Mouse (Mus musculus) layer of hippocampus, adult 8-10 months (tissue): ENCODE measurements around the gene Ing2. TPM values are rescaled to one million over a fixed set of nuclear protein-coding genes. Genes with fewer than 3 reads are reported as not detected.

Source experiments
- DNase-seq, 2 experiments: peaks; one replicate each; pipeline ENCODE4 v3.0.0; 2022; ENCODE audit warnings: low spot score in 2 of 2
- total RNA-seq, 4 experiments: library from RNA; stranded (reverse); gene quantifications; 2 replicates each; pipeline ENCODE4 v1.2.4; 2022

The Ing2 gene
- 10 to 100 TPM; 31.9 to 36.6 (median 35.7) TPM for total RNA-seq

DNA sequence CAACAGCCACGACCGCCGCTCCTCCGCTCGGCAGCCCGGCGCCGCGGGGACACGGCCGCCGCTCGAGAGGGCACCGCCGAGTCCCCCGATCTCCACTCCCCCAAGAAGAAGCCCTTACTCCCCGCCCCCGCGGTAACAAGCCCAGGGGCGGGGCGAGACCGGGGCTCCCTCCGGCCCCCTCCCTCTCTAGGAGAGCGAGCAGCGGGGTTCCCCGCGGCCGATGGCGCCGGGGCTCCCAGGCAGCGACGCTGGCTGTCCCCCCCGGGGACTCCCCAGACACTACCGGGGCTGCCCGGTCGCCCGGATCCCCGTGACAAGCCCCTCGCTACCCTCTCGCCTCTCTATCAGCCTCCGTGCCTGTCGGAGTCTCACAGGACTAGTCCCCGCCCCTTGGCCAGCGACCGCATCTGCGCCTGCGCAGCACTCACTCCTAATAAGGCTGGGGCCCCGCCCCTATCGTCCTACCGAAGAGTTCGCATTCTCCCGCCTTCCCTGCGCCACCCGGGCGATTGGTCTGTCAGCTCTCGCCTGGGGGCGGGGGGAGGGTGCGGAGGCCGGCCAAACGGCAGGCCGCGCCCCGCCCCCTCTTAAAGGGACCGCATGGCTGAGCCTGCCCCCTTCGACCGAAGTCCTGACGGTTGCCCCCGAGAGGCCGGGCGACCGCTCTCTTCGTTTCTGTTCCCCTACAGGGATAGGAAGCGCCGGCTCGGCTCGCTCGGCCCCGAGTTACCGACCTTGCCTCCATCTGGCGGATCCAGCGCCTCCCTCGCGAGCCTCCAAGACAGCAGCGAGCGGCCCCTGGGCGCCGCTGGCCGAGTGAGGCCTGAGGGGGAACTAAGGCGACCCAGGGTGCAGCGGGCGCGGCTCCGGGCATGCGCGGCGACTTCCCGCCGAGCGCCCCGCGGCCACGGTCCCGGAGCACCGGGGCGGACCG lies at the start of gene Ing2:
Gene Ing2, minus strand, starts transcription at position 780 of the 934 bp plus-strand sequence.
- DNase-seq, result peak; percentile 100

DNA sequence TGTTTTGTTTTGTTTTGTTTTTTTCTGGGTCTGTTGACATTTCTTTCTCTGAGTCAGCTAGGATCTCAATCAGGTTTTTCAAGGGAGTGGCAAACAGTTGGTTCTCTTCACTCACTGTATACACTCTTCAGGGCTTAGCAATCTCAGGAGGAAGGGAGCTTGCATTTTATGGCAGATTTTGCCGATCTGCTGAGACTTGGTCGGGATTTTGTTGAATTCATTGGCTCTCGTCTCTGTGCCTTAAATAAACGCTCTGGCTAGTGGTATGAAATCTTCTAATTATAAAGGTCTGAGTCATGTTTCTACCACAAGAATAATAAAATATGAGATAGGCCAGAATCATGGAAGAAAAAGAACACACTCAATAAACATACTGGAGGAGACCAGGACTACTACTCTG lies 46.3 kb upstream of the Ing2 start:
- no peak for DNase-seq

GRCm38 (mm10) chr8:47718641-47719040 lies 43.3 kb upstream of the Ing2 start:
- no peak for DNase-seq

- DNase-seq, result peak; percentile 87 to 93
Observed at GRCm38 (mm10) chr8:47713761-47714745, 38.7 kb upstream of the Ing2 start, which contains the start of gene Cdkn2aip. TSS of gene Cdkn2aip (minus strand) at chr8:47713932.

- DNase-seq, result no peak
Observed at GRCm38 (mm10) chr8:47713171-47713663, 37.9 kb upstream of the Ing2 start.

GRCm38 (mm10) chr8:47708106-47708505 lies 32.8 kb upstream of the Ing2 start:
- DNase-seq, result no peak

GRCm38 (mm10) chr8:47706746-47707145 lies 31.4 kb upstream of the Ing2 start:
- no peak for DNase-seq

GRCm38 (mm10) chr8:47702333-47702732 lies 27.0 kb upstream of the Ing2 start:
- no peak for DNase-seq

DNA sequence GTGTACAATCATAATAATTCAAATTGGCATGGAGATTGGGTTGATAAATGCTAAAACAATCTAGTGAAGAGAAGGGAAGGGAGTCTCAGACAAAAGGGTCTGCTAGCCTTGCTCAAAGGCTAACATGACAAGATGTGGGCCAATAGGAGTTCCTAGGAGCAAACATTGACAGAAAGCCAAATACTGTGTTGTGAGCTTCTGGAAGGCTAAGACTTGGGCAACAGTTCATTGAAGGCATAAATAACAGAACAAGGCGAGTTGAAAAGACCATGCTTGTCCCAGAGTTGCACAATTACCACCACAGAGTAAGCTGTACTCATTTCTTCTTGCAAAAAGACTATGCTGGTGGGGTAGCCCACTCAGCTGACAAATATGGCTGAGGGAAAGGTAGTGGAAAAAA lies 22.3 kb upstream of the Ing2 start:
- no peak for DNase-seq

- DNase-seq, result peak in 1 of 2 experiments; percentile 32
Observed at GRCm38 (mm10) chr8:47695431-47696105, 20.2 kb upstream of the Ing2 start.

DNA sequence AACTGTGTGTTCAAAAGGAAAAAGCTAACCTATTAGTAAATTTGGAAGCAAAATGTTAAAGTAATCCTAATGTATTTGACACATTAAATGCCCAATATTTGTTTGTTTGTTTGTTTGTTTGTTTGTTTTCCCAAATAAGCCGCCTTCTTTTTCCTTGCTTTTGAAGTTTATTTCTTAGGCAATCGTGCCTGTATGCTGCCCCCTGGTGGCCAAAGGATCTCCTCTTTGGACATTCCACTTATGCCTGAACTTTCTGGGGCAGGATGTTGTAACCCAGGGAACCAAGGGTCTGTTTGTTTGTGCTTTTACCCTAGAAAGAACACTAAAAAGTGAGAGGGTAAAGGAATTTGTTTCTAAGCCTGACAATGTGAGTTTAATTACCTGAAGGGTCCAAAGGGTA lies 17.8 kb upstream of the Ing2 start:
- DNase-seq, result peak in 1 of 2 experiments; percentile 78

DNA sequence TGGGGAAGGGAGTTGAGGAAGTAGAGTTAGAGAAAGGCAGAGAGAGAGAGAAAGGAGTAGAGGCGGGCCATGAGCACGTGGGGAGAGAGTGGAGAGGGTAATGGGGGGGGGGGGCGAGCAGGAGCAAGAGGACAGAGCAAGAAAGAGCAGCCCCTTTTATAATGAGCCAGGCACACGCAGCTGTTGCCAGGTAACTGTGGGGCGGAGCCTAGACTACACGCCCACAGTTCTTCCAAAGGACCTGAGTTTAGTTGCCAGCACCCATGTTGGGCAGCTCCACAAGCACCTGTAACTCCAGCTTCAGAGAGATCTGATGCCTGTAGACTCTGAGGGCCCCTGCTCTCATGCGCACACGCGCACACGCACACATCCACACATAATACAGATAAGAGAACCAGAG lies 16.5 kb upstream of the Ing2 start:
- no peak for DNase-seq

GRCm38 (mm10) chr8:47691303-47691702 lies 15.9 kb upstream of the Ing2 start:
- no peak for DNase-seq

DNA sequence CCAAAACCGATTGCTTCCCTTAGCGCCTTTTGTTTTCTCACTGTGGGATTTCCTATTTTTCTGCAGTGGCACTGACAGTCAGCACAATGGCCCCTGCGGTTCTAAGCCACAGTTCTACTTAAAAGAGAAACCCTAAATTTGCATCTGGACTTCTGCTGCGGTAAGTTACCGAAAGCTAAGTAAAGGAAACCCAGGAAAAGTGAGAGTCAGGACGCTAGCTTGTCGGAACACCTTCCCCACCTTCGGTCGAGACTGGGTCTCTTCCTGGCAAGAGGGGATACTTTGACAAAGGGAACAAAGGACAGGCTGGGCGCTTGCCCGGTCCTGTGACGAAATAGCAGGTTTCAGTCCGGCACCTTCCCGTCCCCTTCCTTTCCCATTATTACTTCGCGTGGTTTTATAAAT lies 15.3 kb upstream of the Ing2 start:
- no peak for DNase-seq

DNA sequence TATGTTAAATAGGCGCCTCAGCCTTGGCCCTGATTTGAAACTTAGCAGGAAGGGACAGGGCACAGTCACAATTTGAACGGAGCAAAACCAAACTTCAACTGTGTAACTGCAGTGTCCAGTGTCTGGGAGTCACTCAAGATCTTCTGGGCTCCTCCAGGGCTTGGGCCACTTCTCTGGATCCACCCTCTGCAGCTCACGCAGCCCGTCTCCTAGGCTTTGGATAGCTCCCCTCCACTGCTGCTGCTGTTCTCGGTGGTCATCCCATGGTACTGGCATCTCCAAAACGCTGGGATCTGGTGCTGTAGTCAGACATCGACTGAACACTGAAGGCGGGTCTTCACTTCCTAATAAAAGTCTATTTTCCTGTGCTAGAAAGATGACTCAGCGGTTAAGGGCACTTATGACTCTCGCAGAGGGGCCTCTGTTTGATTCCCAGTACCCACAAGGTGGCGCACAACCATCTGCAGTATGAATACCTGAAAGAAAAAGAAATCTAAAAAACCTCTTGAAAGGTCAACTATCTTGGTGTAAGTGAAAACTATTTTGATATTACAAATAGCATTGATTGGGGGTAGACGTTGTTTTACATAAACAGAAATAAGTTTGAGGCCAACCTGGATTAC lies 14.5 kb upstream of the Ing2 start:
- DNase-seq, result no peak

- no peak for DNase-seq
Observed at GRCm38 (mm10) chr8:47684441-47684840, 9.1 kb upstream of the Ing2 start.

GRCm38 (mm10) chr8:47683994-47684393 lies 8.6 kb upstream of the Ing2 start:
- no peak for DNase-seq

DNA sequence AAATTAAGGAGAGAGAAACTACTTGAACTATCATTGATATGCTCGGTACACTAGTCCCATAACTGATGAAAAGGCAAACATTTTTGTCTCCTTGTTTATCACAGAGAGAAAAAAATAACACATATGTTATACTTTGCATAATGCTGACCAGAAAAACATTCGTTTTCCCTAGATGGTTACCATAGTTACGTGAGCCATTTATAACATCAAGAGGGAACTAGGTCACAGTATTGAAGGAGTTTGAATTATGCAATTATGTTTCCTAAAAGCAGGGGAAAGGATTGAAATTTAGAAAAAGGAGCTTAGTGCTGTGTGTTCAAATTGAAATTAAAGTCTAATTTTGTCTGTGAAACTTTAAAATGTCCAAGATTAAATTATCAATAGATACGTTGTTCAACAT lies 5.0 kb upstream of the Ing2 start:
- no peak for DNase-seq

DNA sequence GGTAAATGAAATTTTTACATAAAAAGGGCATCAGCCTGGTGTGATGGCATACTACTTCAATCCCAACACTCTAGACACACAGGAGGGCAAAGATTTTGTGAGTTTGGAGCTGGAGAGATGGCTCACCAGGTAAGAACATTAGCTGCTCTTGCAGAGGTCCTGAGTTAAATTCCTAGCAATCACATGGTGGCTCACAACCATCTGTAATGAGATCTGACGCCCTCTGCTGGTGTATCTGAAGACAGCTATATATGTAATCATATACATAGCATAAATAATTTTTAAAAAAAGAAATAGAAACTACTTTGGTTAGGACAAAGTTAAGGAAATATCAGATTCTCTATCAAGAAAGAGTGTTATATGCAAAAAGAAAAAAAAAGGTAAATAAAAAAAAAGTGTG lies 4.2 kb upstream of the Ing2 start:
- no peak for DNase-seq

DNA sequence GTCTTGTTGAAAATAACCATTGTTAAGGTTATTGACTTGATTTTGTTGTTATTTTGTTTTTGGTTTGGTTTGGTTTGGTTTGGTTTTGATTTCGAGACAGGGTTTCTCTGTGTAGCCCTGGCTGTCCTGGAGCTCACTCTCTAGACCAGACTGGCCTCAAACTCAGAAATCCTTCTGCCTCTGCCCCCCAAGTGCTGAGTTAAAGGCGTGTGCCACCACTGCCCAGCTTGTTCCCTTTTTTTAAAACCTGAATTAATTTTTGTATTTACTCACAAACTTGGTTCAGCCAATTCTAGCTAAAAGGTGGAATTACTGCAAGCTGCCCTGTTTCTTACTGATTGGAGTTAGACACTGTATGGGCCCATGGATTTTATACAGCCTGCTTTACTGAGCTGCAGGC lies 1.3 kb upstream of the Ing2 start:
- DNase-seq, result no peak

DNA sequence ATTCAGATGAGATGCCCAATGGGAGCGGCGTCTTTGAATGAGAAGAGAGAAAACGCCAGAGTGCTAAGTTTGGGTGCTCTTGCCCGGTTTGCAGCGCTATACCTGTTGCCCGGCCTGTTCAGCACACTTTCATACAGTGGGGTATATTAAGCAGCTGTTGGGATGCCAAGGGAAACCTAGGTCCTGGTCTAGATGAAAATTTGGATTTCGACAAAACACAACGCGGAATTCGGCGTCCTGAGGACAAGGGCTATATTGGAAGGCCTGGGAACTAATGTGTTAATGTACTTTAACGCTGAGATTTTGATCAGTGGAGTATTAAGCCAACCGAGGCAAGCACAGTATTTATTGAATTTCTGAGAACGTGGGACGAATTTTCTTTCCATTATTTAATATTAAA lies 868 bp upstream of the Ing2 start:
- DNase-seq, result no peak
